Mouse (Mus musculus) lung, embryonic 15.5 days (tissue): ENCODE results near the gene Slc25a4. TPM values are rescaled to one million over a fixed set of nuclear protein-coding genes. Genes with fewer than 3 reads are reported as not detected.
A peak's percentile ranks its signal among the peaks of the same experiment; 100 is the strongest.

Source experiments
- ATAC-seq: fragments of 200-750 bp; cut with Nextera tagmentation; 2 replicates; pipeline ENCODE4 v1.8.0; 2017; ENCODE audit warnings: moderate number of reproducible peaks, borderline replicate concordance; ENCODE audit not compliant: low FRiP score, low TSS enrichment; ENCODE audit errors: extremely low read depth
- H3K27ac ChIP-seq: fragments of 300-500 bp; sonication (generic); 2 replicates; pipeline ENCODE4 v1.5.1; 2015; ENCODE audit warnings: moderate library complexity, mild to moderate bottlenecking, inconsistent platforms
- H3K27me3 ChIP-seq: fragments of 300-500 bp; sonication (generic); 2 replicates; pipeline ENCODE4 v1.6.1; 2015; ENCODE audit warnings: inconsistent platforms
- H3K36me3 ChIP-seq: fragments of 300-500 bp; sonication (generic); 2 replicates; pipeline ENCODE4 v1.6.1; 2015; ENCODE audit warnings: inconsistent platforms
- H3K4me1 ChIP-seq: fragments of 300-500 bp; sonication (generic); 2 replicates; pipeline ENCODE4 v1.6.1; 2015; ENCODE audit warnings: inconsistent platforms
- H3K4me2 ChIP-seq: fragments of 300-500 bp; sonication (generic); 2 replicates; pipeline ENCODE4 v1.6.1; 2015; ENCODE audit warnings: inconsistent platforms, mild to moderate bottlenecking, moderate library complexity
- H3K4me3 ChIP-seq: fragments of 300-500 bp; sonication (generic); 2 replicates; pipeline ENCODE4 v1.5.1; 2015; ENCODE audit warnings: mild to moderate bottlenecking, inconsistent platforms
- H3K9ac ChIP-seq: fragments of 300-500 bp; sonication (generic); 2 replicates; pipeline ENCODE4 v1.6.1; 2015; ENCODE audit warnings: inconsistent platforms
- H3K9me3 ChIP-seq: fragments of 300-500 bp; sonication (generic); 2 replicates; pipeline ENCODE4 v1.6.1; 2016; ENCODE audit warnings: inconsistent platforms
- WGBS: fragments of 180-500 bp; shearing (Covaris S2); methylation state at CpG from one replicate; pipeline ENCODE4 v1.1.7; 2015; 5-methylcytosine and 5-hydroxymethylcytosine counted together
- polyA plus RNA-seq: library from polyadenylated mRNA; unstranded; fragments of >200 nt; fragmentation: Nextera tagmentation; extraction: Ambion mirVana; gene quantifications from 2 replicates; pipeline ENCODE4 v1.2.1, GENCODE M21; 2015

The Slc25a4 gene
- polyA plus RNA-seq, 1 experiment from 2014 or later: 462 TPM

DNA sequence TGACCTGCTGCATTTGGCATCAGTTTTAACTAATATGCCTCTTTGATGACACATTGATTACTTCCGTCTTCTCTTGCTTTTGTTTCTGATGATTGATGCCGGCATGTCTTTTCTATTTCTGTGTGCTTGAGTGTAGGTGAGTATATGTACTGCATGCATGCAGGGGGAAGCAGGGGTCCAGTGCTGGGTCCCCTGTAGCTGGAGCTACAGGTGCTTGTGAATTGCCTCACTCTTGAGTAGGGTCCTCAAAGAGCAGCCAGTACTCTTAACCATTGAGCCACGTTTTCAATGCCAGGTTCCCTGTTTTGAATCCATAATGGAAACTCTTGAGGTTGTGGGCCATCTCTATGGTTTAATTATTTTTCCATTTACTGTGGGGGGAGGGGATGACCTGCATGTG is 6.8 kb downstream of the Slc25a4 start:
- 79% methylated on average over 3 of the region's 3 CpGs for WGBS
- H3K9me3 ChIP-seq: no peaks in the 10 kb centered on the region
- no peaks in the 10 kb centered on the region for H3K27me3 ChIP-seq
- no peak overlapping the region for H3K27ac ChIP-seq
- no peak overlapping the region for H3K4me3 ChIP-seq
- H3K4me2 ChIP-seq: no peak overlapping the region
- peaks cover 11% of the 10 kb centered on the region for H3K4me1 ChIP-seq
- H3K36me3 ChIP-seq: peaks cover 60% of the 10 kb centered on the region
- ATAC-seq: no peak
- no peak overlapping the region for H3K9ac ChIP-seq

DNA sequence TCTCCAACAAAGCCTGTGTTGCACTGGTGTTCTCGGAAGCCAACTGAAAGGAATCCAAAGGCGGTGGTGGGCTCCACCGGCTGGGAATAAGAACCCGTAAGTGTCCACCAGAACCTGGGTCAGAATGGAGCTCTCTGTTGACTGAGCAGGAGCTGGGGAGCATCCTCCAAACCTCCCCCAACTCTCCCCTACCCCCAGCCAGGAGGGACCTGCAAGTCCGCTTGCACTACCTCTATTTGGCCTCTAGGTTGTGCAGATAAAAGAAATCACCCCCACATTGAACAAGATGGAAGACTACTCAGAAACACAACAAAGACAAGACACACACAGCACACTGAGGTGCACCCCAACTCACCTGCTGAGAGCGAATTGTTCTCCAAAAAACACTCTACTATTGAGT is 8.7 kb downstream of the Slc25a4 start:
- WGBS: 78% methylated on average over 6 of the region's 6 CpGs
- Histone ChIP-seq H3K36me3 (peaks cover 42% of the 10 kb centered on the region), H3K9ac (no peak overlapping the region), H3K4me2 (no peak overlapping the region), H3K4me3 (no peak overlapping the region), H3K4me1 (no peaks in the 10 kb centered on the region), H3K9me3 (no peaks in the 10 kb centered on the region), H3K27ac (no peak overlapping the region), H3K27me3 (no peaks in the 10 kb centered on the region)
- ATAC-seq: no peak

- Histone ChIP-seq H3K27ac (no peak overlapping the region), H3K36me3 (peaks cover 15% of the 10 kb centered on the region; the same call in 1 of the 2 replicates), H3K9ac (no peak overlapping the region), H3K4me3 (no peak overlapping the region), H3K4me1 (no peaks in the 10 kb centered on the region), H3K27me3 (no peaks in the 10 kb centered on the region), H3K9me3 (no peaks in the 10 kb centered on the region), H3K4me2 (no peak overlapping the region)
- 76% methylated on average over 5 of the region's 5 CpGs for WGBS
- no peak for ATAC-seq
Measured at GRCm38 (mm10) chr8:46197673-46198072, 13.4 kb downstream of the Slc25a4 start.

DNA sequence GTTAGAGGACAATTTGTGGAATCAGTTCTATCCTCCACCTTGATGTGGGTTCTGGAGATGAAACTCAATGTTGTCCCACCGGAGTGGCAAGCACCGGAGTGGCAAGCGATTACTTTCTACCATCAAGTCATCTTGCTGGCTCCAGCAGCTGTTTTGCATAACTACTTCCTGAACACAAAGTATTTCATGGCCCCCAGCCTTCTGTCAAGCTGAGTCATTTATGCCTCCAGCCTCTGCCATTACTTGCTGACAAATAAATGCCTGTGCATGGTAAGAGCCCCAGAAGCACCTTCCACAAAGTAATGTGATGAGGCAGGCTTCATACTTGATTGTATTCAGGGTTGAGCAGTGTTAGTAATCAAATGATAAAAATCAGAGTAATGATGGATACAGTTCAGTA is 14.2 kb downstream of the Slc25a4 start:
- no peak overlapping the region for H3K9ac ChIP-seq
- H3K4me3 ChIP-seq: no peak overlapping the region
- H3K9me3 ChIP-seq: no peaks in the 10 kb centered on the region
- no peaks in the 10 kb centered on the region for H3K4me1 ChIP-seq
- no peak for ATAC-seq
- H3K27ac ChIP-seq: no peak overlapping the region
- peaks cover 15% of the 10 kb centered on the region; the same call in 1 of the 2 replicates for H3K36me3 ChIP-seq
- H3K27me3 ChIP-seq: no peaks in the 10 kb centered on the region
- no peak overlapping the region for H3K4me2 ChIP-seq
- WGBS: 92% methylated on average over 3 of the region's 3 CpGs

GRCm38 (mm10) chr8:46193100-46193499 is 18.0 kb downstream of the Slc25a4 start:
- 76% methylated on average over 8 of the region's 8 CpGs for WGBS
- no peaks in the 10 kb centered on the region for H3K4me1 ChIP-seq
- no peak overlapping the region for H3K4me2 ChIP-seq
- H3K27ac ChIP-seq: no peak overlapping the region
- H3K36me3 ChIP-seq: peaks cover 23% of the 10 kb centered on the region; the same call in 1 of the 2 replicates
- ATAC-seq: no peak
- no peaks in the 10 kb centered on the region for H3K9me3 ChIP-seq
- H3K9ac ChIP-seq: no peak overlapping the region
- no peak overlapping the region for H3K4me3 ChIP-seq
- no peaks in the 10 kb centered on the region for H3K27me3 ChIP-seq

DNA sequence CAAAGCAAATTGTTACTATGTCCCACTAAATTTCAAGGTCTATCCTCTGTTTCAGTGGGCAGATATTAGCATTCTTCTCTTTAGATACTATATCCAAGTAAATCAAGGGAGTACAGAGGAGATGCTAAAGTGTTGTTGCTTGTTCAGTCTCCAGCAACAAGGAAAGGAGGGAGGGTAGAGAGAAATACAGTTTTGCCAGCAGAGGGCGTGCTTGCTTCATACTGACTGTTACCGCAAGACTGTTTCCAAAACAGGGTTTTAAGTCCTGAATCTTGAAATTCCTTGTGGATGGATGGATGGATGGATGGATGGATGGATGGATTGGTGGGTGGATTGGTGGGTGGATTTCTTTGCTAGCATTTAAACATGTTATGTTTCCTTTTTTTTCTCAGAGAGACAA is 25.7 kb downstream of the Slc25a4 start:
- Histone ChIP-seq H3K4me1 (no peaks in the 10 kb centered on the region), H3K27ac (no peak overlapping the region), H3K9me3 (no peaks in the 10 kb centered on the region), H3K4me3 (no peak overlapping the region), H3K4me2 (no peak overlapping the region), H3K36me3 (peaks cover 3% of the 10 kb centered on the region), H3K27me3 (no peaks in the 10 kb centered on the region), H3K9ac (no peak overlapping the region)
- no peak for ATAC-seq
- 3% methylated on average over 2 of the region's 2 CpGs for WGBS

- Histone ChIP-seq H3K27ac (no peak overlapping the region), H3K4me3 (no peak overlapping the region), H3K9me3 (no peaks in the 10 kb centered on the region), H3K27me3 (no peaks in the 10 kb centered on the region), H3K9ac (no peak overlapping the region), H3K4me1 (no peaks in the 10 kb centered on the region), H3K4me2 (no peak overlapping the region), H3K36me3 (peaks cover 3% of the 10 kb centered on the region)
- ATAC-seq: no peak
- WGBS: 90% methylated on average over 7 of the region's 7 CpGs
Measured at GRCm38 (mm10) chr8:46180136-46180535, 30.9 kb downstream of the Slc25a4 start.

GRCm38 (mm10) chr8:46173651-46174050 is 37.4 kb downstream of the Slc25a4 start:
- no peak overlapping the region for H3K4me2 ChIP-seq
- peaks cover 13% of the 10 kb centered on the region for H3K36me3 ChIP-seq
- no peaks in the 10 kb centered on the region for H3K27me3 ChIP-seq
- ATAC-seq: no peak
- 80% methylated on average over 2 of the region's 2 CpGs for WGBS
- H3K27ac ChIP-seq: no peak overlapping the region
- no peaks in the 10 kb centered on the region for H3K4me1 ChIP-seq
- no peak overlapping the region for H3K9ac ChIP-seq
- H3K4me3 ChIP-seq: no peak overlapping the region
- no peaks in the 10 kb centered on the region for H3K9me3 ChIP-seq

- ATAC-seq: peak; percentile 88
- Histone ChIP-seq H3K9ac (peak overlapping the region; percentile 85), H3K27ac (peak overlapping the region; percentile 89), H3K4me3 (peak overlapping the region; percentile 89), H3K4me1 (peaks cover 20% of the 10 kb centered on the region), H3K27me3 (no peaks in the 10 kb centered on the region), H3K4me2 (peak overlapping the region; percentile 60), H3K9me3 (no peaks in the 10 kb centered on the region), H3K36me3 (no peaks in the 10 kb centered on the region)
- under 1% methylated on average over 23 of the region's 25 CpGs for WGBS
Measured at GRCm38 (mm10) chr8:46163870-46164190, 47.3 kb downstream of the Slc25a4 start.

GRCm38 (mm10) chr8:46162953-46163869 is 47.9 kb downstream of the Slc25a4 start:
- peak overlapping the region; percentile 60 for H3K4me2 ChIP-seq
- H3K4me3 ChIP-seq: peak overlapping the region; percentile 89
- peak; percentile 98 for ATAC-seq
- H3K36me3 ChIP-seq: no peaks in the 10 kb centered on the region
- H3K9me3 ChIP-seq: no peaks in the 10 kb centered on the region
- H3K9ac ChIP-seq: peak overlapping the region; percentile 85
- no peaks in the 10 kb centered on the region for H3K27me3 ChIP-seq
- H3K27ac ChIP-seq: peak overlapping the region; percentile 89
- WGBS: 1% methylated on average over 77 of the region's 77 CpGs
- peaks cover 20% of the 10 kb centered on the region for H3K4me1 ChIP-seq
